Mouse (Mus musculus) forebrain, embryonic 16.5 days (tissue): ENCODE measurements around the gene Tnni2. TPM values are rescaled to one million over a fixed set of nuclear protein-coding genes. Genes with fewer than 3 reads are reported as not detected.

ENCODE experiments used
- ATAC-seq: fragments of 200-750 bp; cut with Nextera tagmentation; 2 replicates; pipeline ENCODE4 v1.8.0; 2017; ENCODE audit warnings: mild to moderate bottlenecking, moderate library complexity
- H3K27ac ChIP-seq: fragments of 300-500 bp; sonication (generic); 2 replicates; pipeline ENCODE4 v1.5.1; 2014; ENCODE audit warnings: low read length, control low read depth
- H3K27me3 ChIP-seq: fragments of 300-500 bp; sonication (generic); replicated peaks from 2 replicates; pipeline ENCODE4 v1.6.1; 2014; ENCODE audit warnings: low read length; ENCODE audit not compliant: control insufficient read depth, insufficient read depth
- H3K36me3 ChIP-seq: fragments of 300-500 bp; sonication (generic); 2 replicates; pipeline ENCODE4 v1.6.1; 2014; ENCODE audit not compliant: control insufficient read depth, insufficient read depth
- H3K4me1 ChIP-seq: fragments of 300-500 bp; sonication (generic); replicated peaks from 2 replicates; pipeline ENCODE4 v1.6.1; 2014; ENCODE audit warnings: low read length; ENCODE audit not compliant: control insufficient read depth, insufficient read depth
- H3K4me2 ChIP-seq: fragments of 300-500 bp; sonication (generic); 2 replicates; pipeline ENCODE4 v1.6.1; 2014; ENCODE audit warnings: mild to moderate bottlenecking, low read length, control low read depth
- H3K4me3 ChIP-seq: fragments of 300-500 bp; sonication (generic); replicated peaks from 2 replicates; pipeline ENCODE4 v1.5.1; 2014; ENCODE audit warnings: mild to moderate bottlenecking, low read length, control low read depth
- H3K9ac ChIP-seq: fragments of 300-500 bp; sonication (generic); replicated peaks from 2 replicates; pipeline ENCODE4 v1.6.1; 2014; ENCODE audit warnings: low read depth, low read length, control low read depth
- H3K9me3 ChIP-seq: fragments of 300-500 bp; sonication (generic); 2 replicates; pipeline ENCODE4 v1.6.1; 2016; ENCODE audit warnings: low read length; ENCODE audit not compliant: control insufficient read depth
- whole genome bisulfite sequencing: fragments of 180-500 bp; shearing (Covaris S2); extraction: QIAGEN DNeasy Blood & Tissue Kit; methylation state at CpG from one replicate; pipeline ENCODE4 v1.1.7; 2014; 5-methylcytosine and 5-hydroxymethylcytosine counted together
- polyA plus RNA-seq: library from polyadenylated mRNA; unstranded; fragments of >200 nt; fragmentation: Nextera tagmentation; extraction: Ambion mirVana; gene quantifications from 2 replicates; pipeline ENCODE4 v1.2.1, GENCODE M21; 2015

The Tnni2 gene
- 0.89 TPM in 1 of 2 replicates, not detected in the other for polyA plus RNA-seq

- WGBS: 84% methylated on average over 9 of the region's 9 CpGs
- no peak within 1 kb of the TSS for H3K4me2 ChIP-seq
- no peaks in the 10 kb centered on the region for H3K4me1 ChIP-seq
- no peak within 1 kb of the TSS for H3K4me3 ChIP-seq
- no peak within 1 kb of the TSS for H3K27ac ChIP-seq
- no peak for ATAC-seq
- no peaks in the 10 kb centered on the region for H3K36me3 ChIP-seq
- no peaks in the 10 kb centered on the region for H3K27me3 ChIP-seq
- no peaks in the 10 kb centered on the region for H3K9me3 ChIP-seq
- H3K9ac ChIP-seq: no peak within 1 kb of the TSS
Measured at GRCm38 (mm10) chr7:142441585-142441984, at the start of gene Tnni2. Gene Tnni2 (plus strand): TSS chr7:142441808.

GRCm38 (mm10) chr7:142393191-142393590 lies 48.4 kb upstream of the Tnni2 start:
- no peaks in the 10 kb centered on the region for H3K27me3 ChIP-seq
- no peaks in the 10 kb centered on the region for H3K9me3 ChIP-seq
- H3K36me3 ChIP-seq: no peaks in the 10 kb centered on the region
- 16% methylated on average over 4 of the region's 4 CpGs for WGBS
- no peak overlapping the region for H3K9ac ChIP-seq
- H3K4me2 ChIP-seq: no peak overlapping the region
- H3K4me3 ChIP-seq: no peak overlapping the region
- ATAC-seq: no peak
- no peak overlapping the region for H3K27ac ChIP-seq
- 0 out of 2 replicates have a peak, but pooled peaks cover 2% of the 10 kb centered on the region for H3K4me1 ChIP-seq

DNA sequence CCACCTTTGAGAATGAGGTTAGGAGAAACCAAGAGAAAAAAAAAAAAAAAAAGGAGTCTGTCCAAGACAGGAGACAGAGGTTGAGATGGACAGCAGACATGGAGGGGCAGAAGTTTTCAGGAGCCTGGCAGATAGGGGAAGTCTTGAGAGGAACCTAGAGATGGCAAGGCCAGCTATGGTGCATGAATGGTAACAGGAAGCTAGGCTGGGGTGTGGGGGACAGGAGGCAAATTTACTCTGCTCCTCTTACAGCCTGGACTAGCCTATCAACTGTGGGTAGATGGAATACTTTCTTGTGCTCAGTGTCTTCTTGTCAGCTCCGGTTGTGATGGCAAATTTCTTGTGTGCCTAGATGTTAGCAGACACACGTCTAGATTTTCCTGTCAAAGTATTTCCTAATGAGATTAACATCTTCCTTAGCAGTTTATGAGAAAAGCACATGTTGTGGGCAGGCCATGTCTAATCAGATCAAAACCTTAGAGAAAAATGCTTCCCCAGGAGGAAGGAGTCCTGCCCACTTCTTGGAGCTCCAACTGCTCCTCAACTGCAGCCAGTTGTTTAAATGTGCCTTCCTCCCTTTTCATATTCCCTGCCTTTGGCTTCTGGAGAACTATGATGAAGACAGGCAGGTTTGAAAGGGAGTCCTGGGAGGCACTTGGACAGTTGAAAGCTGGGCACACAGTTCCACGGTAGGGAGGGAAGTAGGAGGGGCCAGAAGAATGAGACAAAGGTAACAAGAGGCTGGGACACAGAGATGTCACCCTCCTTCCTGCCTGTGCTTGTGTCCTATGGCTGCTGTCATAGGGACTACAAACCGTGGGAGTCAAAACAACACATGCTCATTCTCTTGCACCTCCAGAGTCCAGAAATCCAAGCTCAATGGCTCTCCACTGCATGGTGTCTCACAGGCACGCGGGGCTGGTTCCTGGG lies 47.1 kb upstream of the Tnni2 start:
- no peak overlapping the region for H3K27ac ChIP-seq
- no peak for ATAC-seq
- no peak overlapping the region for H3K9ac ChIP-seq
- no peak overlapping the region for H3K4me2 ChIP-seq
- no peaks in the 10 kb centered on the region for H3K36me3 ChIP-seq
- 77% methylated on average over 6 of the region's 6 CpGs for WGBS
- H3K27me3 ChIP-seq: no peaks in the 10 kb centered on the region
- H3K4me3 ChIP-seq: no peak overlapping the region
- H3K4me1 ChIP-seq: no peaks in the 10 kb centered on the region
- H3K9me3 ChIP-seq: no peaks in the 10 kb centered on the region

DNA sequence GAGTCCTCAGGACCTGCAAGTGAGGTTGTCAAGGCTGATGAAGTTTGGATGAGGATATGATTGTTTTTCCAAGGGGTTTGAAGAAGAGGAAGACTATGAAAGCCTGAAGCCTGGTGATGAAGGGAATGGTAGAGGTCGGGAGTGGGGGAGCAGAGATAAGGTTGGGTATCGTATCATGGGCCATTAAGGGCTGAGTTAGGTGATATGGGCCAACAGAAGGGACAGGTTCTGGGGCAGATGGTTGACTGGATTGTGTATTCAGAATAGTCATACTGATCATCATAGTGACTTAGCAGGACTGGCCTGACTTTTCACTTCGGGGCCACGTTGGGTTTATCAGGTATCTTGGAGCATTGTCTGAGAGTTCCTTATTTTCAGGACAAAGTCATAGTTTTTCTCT lies 46.1 kb upstream of the Tnni2 start:
- Histone ChIP-seq H3K9me3 (no peaks in the 10 kb centered on the region), H3K36me3 (no peaks in the 10 kb centered on the region), H3K4me1 (no peaks in the 10 kb centered on the region), H3K4me2 (no peak overlapping the region), H3K27me3 (no peaks in the 10 kb centered on the region), H3K4me3 (no peak overlapping the region), H3K27ac (no peak overlapping the region), H3K9ac (no peak overlapping the region)
- ATAC-seq: no peak
- WGBS: 84% methylated on average over 4 of the region's 4 CpGs

GRCm38 (mm10) chr7:142396611-142397010 lies 45.0 kb upstream of the Tnni2 start:
- Histone ChIP-seq H3K9ac (no peak overlapping the region), H3K9me3 (no peaks in the 10 kb centered on the region), H3K4me1 (no peaks in the 10 kb centered on the region), H3K4me2 (no peak overlapping the region), H3K4me3 (no peak overlapping the region), H3K27ac (no peak overlapping the region), H3K27me3 (no peaks in the 10 kb centered on the region), H3K36me3 (no peaks in the 10 kb centered on the region)
- 100% methylated on average over 1 of the region's 1 CpGs for WGBS
- ATAC-seq: no peak

- H3K27me3 ChIP-seq: no peaks in the 10 kb centered on the region
- no peak overlapping the region for H3K9ac ChIP-seq
- H3K4me2 ChIP-seq: no peak overlapping the region
- H3K27ac ChIP-seq: no peak overlapping the region
- H3K9me3 ChIP-seq: no peaks in the 10 kb centered on the region
- H3K36me3 ChIP-seq: no peaks in the 10 kb centered on the region
- WGBS: 74% methylated on average over 2 of the region's 2 CpGs
- no peaks in the 10 kb centered on the region for H3K4me1 ChIP-seq
- H3K4me3 ChIP-seq: no peak overlapping the region
- ATAC-seq: no peak
Measured at GRCm38 (mm10) chr7:142398052-142398451, 43.6 kb upstream of the Tnni2 start.

- ATAC-seq: no peak
- H3K4me1 ChIP-seq: no peaks in the 10 kb centered on the region
- H3K4me2 ChIP-seq: no peak overlapping the region
- H3K9ac ChIP-seq: no peak overlapping the region
- 95% methylated on average over 1 of the region's 1 CpGs for WGBS
- no peaks in the 10 kb centered on the region for H3K36me3 ChIP-seq
- H3K27me3 ChIP-seq: no peaks in the 10 kb centered on the region
- no peak overlapping the region for H3K4me3 ChIP-seq
- H3K27ac ChIP-seq: no peak overlapping the region
- H3K9me3 ChIP-seq: no peaks in the 10 kb centered on the region
Measured at GRCm38 (mm10) chr7:142399250-142399649, 42.4 kb upstream of the Tnni2 start.

- no peak overlapping the region for H3K4me3 ChIP-seq
- no peaks in the 10 kb centered on the region for H3K27me3 ChIP-seq
- no peak for ATAC-seq
- 36% methylated on average over 7 of the region's 7 CpGs for WGBS
- no peaks in the 10 kb centered on the region for H3K4me1 ChIP-seq
- no peaks in the 10 kb centered on the region for H3K36me3 ChIP-seq
- H3K9ac ChIP-seq: no peak overlapping the region
- H3K9me3 ChIP-seq: no peaks in the 10 kb centered on the region
- no peak overlapping the region for H3K4me2 ChIP-seq
- H3K27ac ChIP-seq: no peak overlapping the region
Measured at GRCm38 (mm10) chr7:142400112-142400749, 41.4 kb upstream of the Tnni2 start.

DNA sequence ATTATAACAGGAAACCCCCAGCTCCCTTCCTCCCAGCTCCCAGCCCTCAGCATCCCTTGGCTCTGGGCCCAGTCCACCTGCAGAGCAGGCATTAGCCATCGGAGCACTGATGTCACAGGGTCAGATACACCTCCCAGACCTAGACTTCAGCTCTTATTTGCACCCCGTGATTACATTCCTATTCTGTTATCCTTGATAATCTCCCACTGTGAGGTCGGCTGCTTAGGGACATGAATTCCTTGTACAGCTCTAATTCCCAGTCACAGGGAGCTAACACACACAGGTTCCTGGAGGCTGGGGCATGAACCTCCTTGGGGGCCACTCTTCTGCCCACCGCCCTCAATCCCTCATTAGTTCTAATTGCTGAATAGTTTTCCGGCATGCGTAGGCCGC lies 40.9 kb upstream of the Tnni2 start:
- Histone ChIP-seq H3K36me3 (no peaks in the 10 kb centered on the region), H3K4me3 (no peak overlapping the region), H3K4me1 (no peaks in the 10 kb centered on the region), H3K9me3 (no peaks in the 10 kb centered on the region), H3K27ac (no peak overlapping the region), H3K4me2 (no peak overlapping the region), H3K27me3 (no peaks in the 10 kb centered on the region), H3K9ac (no peak overlapping the region)
- ATAC-seq: no peak
- WGBS: 4% methylated on average over 7 of the region's 7 CpGs
